Mouse (Mus musculus) intestine, embryonic 16.5 days (tissue): ENCODE data around the gene Ngfr. TPM values are rescaled to one million over a fixed set of nuclear protein-coding genes. Genes with fewer than 3 reads are reported as not detected.
"Not testable (repeated sequence)": the region's sequence is repeated elsewhere in the genome, so short reads cannot be mapped to it uniquely, and the experiment has no call there.

Experiments
- ATAC-seq: fragments of 200-750 bp; cut with Nextera tagmentation; 2 replicates; pipeline ENCODE4 v1.8.0; 2017; ENCODE audit warnings: moderate TSS enrichment, moderate library complexity
- H3K27ac ChIP-seq: fragments of 300-500 bp; sonication (generic); 2 replicates; pipeline ENCODE4 v1.5.1; 2014; ENCODE audit warnings: mild to moderate bottlenecking, low read length
- H3K27me3 ChIP-seq: fragments of 300-500 bp; sonication (generic); replicated peaks from 2 replicates; pipeline ENCODE4 v1.6.1; 2014; ENCODE audit warnings: low read length, control low read depth, mixed read lengths; ENCODE audit not compliant: control insufficient read depth, insufficient read depth
- H3K36me3 ChIP-seq: fragments of 300-500 bp; sonication (generic); 2 replicates; pipeline ENCODE4 v1.6.1; 2014; ENCODE audit warnings: low read length, control low read depth; ENCODE audit not compliant: control insufficient read depth, insufficient read depth
- H3K4me1 ChIP-seq: fragments of 300-500 bp; sonication (generic); 2 replicates; pipeline ENCODE4 v1.6.1; 2014; ENCODE audit warnings: low read length, control low read depth, mixed read lengths; ENCODE audit not compliant: control insufficient read depth, insufficient read depth
- H3K4me2 ChIP-seq: fragments of 300-500 bp; sonication (generic); 2 replicates; pipeline ENCODE4 v1.6.1; 2014; ENCODE audit warnings: low read depth, low read length, control low read depth
- H3K4me3 ChIP-seq: fragments of 300-500 bp; sonication (generic); 2 replicates; pipeline ENCODE4 v1.5.1; 2014; ENCODE audit warnings: mild to moderate bottlenecking, low read length
- H3K9ac ChIP-seq: fragments of 300-500 bp; sonication (generic); 2 replicates; pipeline ENCODE4 v1.6.1; 2014; ENCODE audit warnings: low read depth, low read length
- H3K9me3 ChIP-seq: fragments of 300-500 bp; sonication (generic); 2 replicates; pipeline ENCODE4 v1.6.1; 2016; ENCODE audit warnings: low read length, control low read depth; ENCODE audit not compliant: control insufficient read depth
- WGBS: fragments of 180-500 bp; shearing (Covaris S2); extraction: QIAGEN DNeasy Blood & Tissue Kit; methylation state at CpG from one replicate; pipeline ENCODE4 v1.1.7; 2014; 5-methylcytosine and 5-hydroxymethylcytosine counted together
- polyA plus RNA-seq: library from polyadenylated mRNA; unstranded; fragments of >200 nt; fragmentation: Nextera tagmentation; extraction: Ambion mirVana; gene quantifications from 2 replicates; pipeline ENCODE4 v1.2.1, GENCODE M21; 2015

Ngfr gene
- polyA plus RNA-seq, 1 experiment from 2014 or later = 15.5 TPM

GRCm38 (mm10) chr11:95619886-95620444 lies 32.4 kb upstream of the Ngfr start:
- WGBS = 91% methylated on average over 5 of the region's 5 CpGs
- no peaks in the 10 kb centered on the region for H3K36me3 ChIP-seq
- no peak overlapping the region for H3K4me3 ChIP-seq
- H3K4me2 ChIP-seq = no peak overlapping the region
- no peak overlapping the region for H3K27ac ChIP-seq
- H3K9me3 ChIP-seq = no peaks in the 10 kb centered on the region
- H3K4me1 ChIP-seq = peaks cover 10% of the 10 kb centered on the region
- no peak overlapping the region for H3K9ac ChIP-seq
- no peaks in the 10 kb centered on the region for H3K27me3 ChIP-seq
- no peak for ATAC-seq

GRCm38 (mm10) chr11:95619081-95619480 lies 31.5 kb upstream of the Ngfr start:
- Histone ChIP-seq H3K4me1 (peaks cover 10% of the 10 kb centered on the region), H3K4me3 (no peak overlapping the region), H3K9ac (no peak overlapping the region), H3K27ac (no peak overlapping the region), H3K4me2 (no peak overlapping the region), H3K36me3 (no peaks in the 10 kb centered on the region), H3K27me3 (no peaks in the 10 kb centered on the region), H3K9me3 (no peaks in the 10 kb centered on the region)
- WGBS = 71% methylated on average over 3 of the region's 3 CpGs
- no peak for ATAC-seq

- H3K4me3 ChIP-seq = no peak overlapping the region
- WGBS = 49% methylated on average over 19 of the region's 19 CpGs
- H3K4me1 ChIP-seq = peaks cover 10% of the 10 kb centered on the region
Observed at GRCm38 (mm10) chr11:95617785-95618465, 30.4 kb upstream of the Ngfr start.

GRCm38 (mm10) chr11:95614739-95615138 lies 27.2 kb upstream of the Ngfr start:
- no peak overlapping the region for H3K4me2 ChIP-seq
- H3K4me3 ChIP-seq = no peak overlapping the region
- H3K9ac ChIP-seq = no peak overlapping the region
- no peaks in the 10 kb centered on the region for H3K27me3 ChIP-seq
- no peaks in the 10 kb centered on the region for H3K9me3 ChIP-seq
- H3K27ac ChIP-seq = no peak overlapping the region
- H3K4me1 ChIP-seq = peaks cover 5% of the 10 kb centered on the region
- H3K36me3 ChIP-seq = no peaks in the 10 kb centered on the region
- no peak for ATAC-seq
- WGBS = 83% methylated on average over 8 of the region's 8 CpGs

More at GRCm38 (mm10) chr11:95617785-95618465, 30.4 kb upstream of the Ngfr start:
- Histone ChIP-seq H3K27me3 (no peaks in the 10 kb centered on the region), H3K36me3 (no peaks in the 10 kb centered on the region), H3K9ac (no peak overlapping the region), H3K27ac (no peak overlapping the region), H3K4me2 (no peak overlapping the region), H3K9me3 (no peaks in the 10 kb centered on the region)
- no peak for ATAC-seq

GRCm38 (mm10) chr11:95611283-95611682 lies 23.7 kb upstream of the Ngfr start:
- peak overlapping the region; percentile 53; the same call in 1 of the 2 replicates for H3K27ac ChIP-seq
- no peak overlapping the region for H3K9ac ChIP-seq
- ATAC-seq = no peak
- H3K27me3 ChIP-seq = no peaks in the 10 kb centered on the region
- no peak overlapping the region for H3K4me3 ChIP-seq
- no peaks in the 10 kb centered on the region for H3K36me3 ChIP-seq
- no peak overlapping the region for H3K4me2 ChIP-seq
- H3K9me3 ChIP-seq = no peaks in the 10 kb centered on the region
- peaks cover 5% of the 10 kb centered on the region for H3K4me1 ChIP-seq
- WGBS = 31% methylated on average over 4 of the region's 4 CpGs

GRCm38 (mm10) chr11:95610391-95610902 lies 22.9 kb upstream of the Ngfr start:
- H3K9ac ChIP-seq = peak overlapping the region; percentile 48
- H3K4me2 ChIP-seq = peak overlapping the region; percentile 53
- H3K27ac ChIP-seq = peak overlapping the region; percentile 59
- peaks cover 5% of the 10 kb centered on the region for H3K4me1 ChIP-seq
- H3K27me3 ChIP-seq = no peaks in the 10 kb centered on the region
- 17% methylated on average over 15 of the region's 15 CpGs for WGBS
- peak overlapping the region; percentile 33 for H3K4me3 ChIP-seq
- H3K9me3 ChIP-seq = no peaks in the 10 kb centered on the region
- H3K36me3 ChIP-seq = no peaks in the 10 kb centered on the region
- ATAC-seq = peak; percentile 50

- Histone ChIP-seq H3K9me3 (no peaks in the 10 kb centered on the region), H3K4me1 (peaks cover 5% of the 10 kb centered on the region), H3K4me3 (peak overlapping the region; percentile 33), H3K36me3 (no peaks in the 10 kb centered on the region), H3K27me3 (no peaks in the 10 kb centered on the region), H3K4me2 (peak overlapping the region; percentile 53), H3K9ac (peak overlapping the region; percentile 48), H3K27ac (peak overlapping the region; percentile 59)
- WGBS = 43% methylated on average over 8 of the region's 8 CpGs
- no peak for ATAC-seq
Observed at GRCm38 (mm10) chr11:95609924-95610323, 22.4 kb upstream of the Ngfr start.

- not testable (repeated sequence) for H3K9me3 ChIP-seq, H3K4me1 ChIP-seq, H3K9ac ChIP-seq, ATAC-seq, H3K4me2 ChIP-seq, H3K36me3 ChIP-seq, H3K27me3 ChIP-seq, H3K4me3 ChIP-seq, H3K27ac ChIP-seq
- 95% methylated on average over 3 of the region's 5 CpGs for WGBS
Observed at GRCm38 (mm10) chr11:95607286-95607685, 19.8 kb upstream of the Ngfr start.

GRCm38 (mm10) chr11:95598214-95599062 lies 10.9 kb upstream of the Ngfr start:
- Histone ChIP-seq H3K4me3 (no peak overlapping the region), H3K9ac (no peak overlapping the region), H3K4me1 (peaks cover 14% of the 10 kb centered on the region), H3K27ac (no peak overlapping the region), H3K4me2 (no peak overlapping the region), H3K27me3 (no peaks in the 10 kb centered on the region; the same call in 1 of the 2 replicates), H3K9me3 (no peaks in the 10 kb centered on the region), H3K36me3 (no peaks in the 10 kb centered on the region)
- ATAC-seq = no peak
- WGBS = 31% methylated on average over 14 of the region's 14 CpGs
